Mouse (Mus musculus) G1E (cell line): ENCODE data around the gene Clca1.

Source experiments
- CTCF ChIP-seq: IDR thresholded peaks from 2 replicates; pipeline ENCODE4 v1.5.1; 2012; ENCODE audit warnings: low read depth, low read length, inconsistent platforms, mixed read lengths
- GATA1 ChIP-seq: IDR thresholded peaks from 2 replicates; pipeline ENCODE4 v1.6.1; 2012; ENCODE audit warnings: borderline replicate concordance, low read length, inconsistent platforms, mixed read lengths
- GATA2 ChIP-seq: IDR thresholded peaks from 2 replicates; pipeline ENCODE4 v1.6.1; 2012; ENCODE audit warnings: low read depth, low read length, inconsistent platforms, borderline replicate concordance
- TAL1 ChIP-seq: conservative IDR thresholded peaks from 2 replicates; pipeline ENCODE4 v1.6.1; 2012; ENCODE audit warnings: low read depth, low read length, inconsistent platforms, mixed read lengths

DNA sequence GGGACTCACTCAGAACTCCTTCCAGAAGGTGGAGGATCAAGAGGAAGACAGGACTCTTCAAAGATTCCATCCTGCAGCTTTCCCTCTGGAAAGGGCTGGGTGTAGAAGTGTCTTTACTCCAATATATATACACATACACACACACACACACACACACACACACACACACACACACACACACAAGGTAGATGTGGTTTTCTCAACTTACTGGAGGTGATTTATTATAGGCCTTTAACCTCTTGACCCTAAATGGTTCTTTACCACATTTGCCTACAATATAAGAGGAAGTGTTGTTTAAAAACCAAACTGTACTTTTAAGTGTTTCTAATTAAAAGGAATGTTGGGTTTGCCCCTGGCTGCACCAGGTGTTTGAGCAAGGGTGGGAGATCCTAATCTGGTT lies at the start of gene Clca1:
- no peak for TF ChIP-seq GATA1
- TF ChIP-seq CTCF = no peak
- TF ChIP-seq GATA2 = no peak
- no peak for TF ChIP-seq TAL1
